ENCODE assay signal across 19 mouse cellular contexts in the genomic region with DNA sequence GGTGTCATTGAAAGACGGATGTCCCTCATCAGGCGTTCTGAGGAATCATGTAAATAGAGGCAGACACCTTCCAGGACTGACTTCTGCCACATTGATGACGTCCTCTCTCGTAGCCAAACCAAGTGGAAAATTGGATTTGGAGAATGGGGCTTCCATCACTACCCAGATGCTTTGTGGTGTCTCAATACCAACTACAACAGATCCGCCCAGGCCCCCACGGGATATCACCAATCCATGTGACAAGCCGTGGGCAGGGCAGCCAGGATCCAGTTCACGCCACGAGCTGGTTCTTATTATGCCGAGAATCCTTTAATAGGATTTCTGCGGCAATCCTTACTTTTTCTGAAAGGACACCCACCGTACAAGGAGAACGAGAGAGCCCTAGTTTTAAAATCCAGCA. TPM values are rescaled to one million over a fixed set of nuclear protein-coding genes. Genes with fewer than 3 reads are reported as not detected.
DNase-seq lines count a peak whose midpoint lies in the region; ATAC-seq lines count a peak whose summit lies in the region.
"Had no signal": no experiment of that assay in that cellular context is flagged by ENCODE, and none has a peak within 500 bp of the region (broad histone marks: within the 10 kb centered on the region; RNA-seq: fewer than 3 reads in every experiment).

No protein-coding gene starts in this region.

- ATAC-seq in forebrain, embryonic 12.5 days (ENCODE audit: low FRiP score) = no peak
- 0 out of 2 replicates have a peak, but pooled peaks have one; percentile 8 for ATAC-seq in forebrain, embryonic 15.5 days (replicated peaks)
- peak; percentile 29 for ATAC-seq in hindbrain, embryonic 16.5 days
- peak; percentile 20 for ATAC-seq in neural tube, embryonic 13.5 days (ENCODE audit: low read depth)

- H3K4me2 ChIP-seq in forebrain, embryonic 12.5 days = peak overlapping the region; percentile 19; the same call in 1 of the 2 replicates
- peak overlapping the region; percentile 15; the same call in 1 of the 2 replicates for H3K4me2 ChIP-seq in forebrain, embryonic 15.5 days (replicated peaks)
- peak overlapping the region; percentile 25 for H3K4me2 ChIP-seq in hindbrain, embryonic 16.5 days (ENCODE audit: low read length)
- no peak overlapping the region for H3K4me2 ChIP-seq in neural tube, embryonic 13.5 days
- H3K4me2 ChIP-seq: heart, embryonic 13.5 days; limb, embryonic 13.5 days had no signal

- no peaks in the 10 kb centered on the region for H3K9me3 ChIP-seq in forebrain, embryonic 12.5 days
- no peaks in the 10 kb centered on the region for H3K9me3 ChIP-seq in forebrain, embryonic 10.5 days
- H3K9me3 ChIP-seq in forebrain, embryonic 15.5 days = no peaks in the 10 kb centered on the region
- H3K9me3 ChIP-seq in hindbrain, embryonic 16.5 days (ENCODE audit: control insufficient read depth, low read length) = no peaks in the 10 kb centered on the region
- no peaks in the 10 kb centered on the region for H3K9me3 ChIP-seq in neural tube, embryonic 13.5 days
- H3K9me3 ChIP-seq: heart, embryonic 13.5 days; limb, embryonic 13.5 days had no signal

- peaks cover 22% of the 10 kb centered on the region for H3K4me1 ChIP-seq in forebrain, embryonic 12.5 days
- peaks cover 28% of the 10 kb centered on the region for H3K4me1 ChIP-seq in forebrain, embryonic 10.5 days
- H3K4me1 ChIP-seq in forebrain, embryonic 15.5 days = peaks cover 14% of the 10 kb centered on the region
- peaks cover 16% of the 10 kb centered on the region for H3K4me1 ChIP-seq in hindbrain, embryonic 16.5 days (ENCODE audit: control insufficient read depth, insufficient read depth, low read depth, low read length)
- H3K4me1 ChIP-seq in neural tube, embryonic 13.5 days (replicated peaks) = peaks cover 26% of the 10 kb centered on the region

- no peak for DNase-seq in forebrain, embryonic 10.5 days (ENCODE audit: extremely low spot score, low spot score)
- no peak for DNase-seq in heart, postnatal 25 days (ENCODE audit: low spot score)
- DNase-seq in kidney, postnatal 14 days = no peak
- DNase-seq in layer of hippocampus, postnatal 36 days = no peak
- DNase-seq: adrenal gland, postnatal 25 days; cerebellum, adult 8-10 months; kidney, adult 11 months; right cerebral cortex, postnatal 25 days had no signal

- peaks cover 22% of the 10 kb centered on the region for H3K27me3 ChIP-seq in forebrain, embryonic 12.5 days
- peaks cover 59% of the 10 kb centered on the region for H3K27me3 ChIP-seq in forebrain, embryonic 10.5 days (ENCODE audit: poor library complexity, severe bottlenecking)
- no peaks in the 10 kb centered on the region for H3K27me3 ChIP-seq in forebrain, embryonic 15.5 days
- no peaks in the 10 kb centered on the region for H3K27me3 ChIP-seq in hindbrain, embryonic 16.5 days (replicated peaks; ENCODE audit: control insufficient read depth, insufficient read depth, low read length)
- no peaks in the 10 kb centered on the region for H3K27me3 ChIP-seq in neural tube, embryonic 13.5 days
- H3K27me3 ChIP-seq: limb, embryonic 13.5 days had no signal

- 14% methylated on average over 13 of the region's 13 CpGs for WGBS in forebrain, embryonic 12.5 days
- WGBS in forebrain, embryonic 10.5 days = 35% methylated on average over 13 of the region's 13 CpGs
- 15% methylated on average over 13 of the region's 13 CpGs for WGBS in forebrain, embryonic 15.5 days
- 52% methylated on average over 13 of the region's 13 CpGs for WGBS in hindbrain, embryonic 16.5 days
- 64% methylated on average over 13 of the region's 13 CpGs for WGBS in neural tube, embryonic 13.5 days

- H3K4me3 ChIP-seq in forebrain, embryonic 12.5 days (replicated peaks) = no peak overlapping the region
- H3K4me3 ChIP-seq in forebrain, embryonic 10.5 days = no peak overlapping the region
- no peak overlapping the region for H3K4me3 ChIP-seq in forebrain, embryonic 15.5 days
- H3K4me3 ChIP-seq in hindbrain, embryonic 16.5 days (ENCODE audit: low read length) = no peak overlapping the region
- H3K4me3 ChIP-seq in neural tube, embryonic 13.5 days = no peak overlapping the region
- H3K4me3 ChIP-seq: heart, embryonic 13.5 days; limb, embryonic 13.5 days had no signal

- no peak overlapping the region for H3K27ac ChIP-seq in forebrain, embryonic 12.5 days
- H3K27ac ChIP-seq in forebrain, embryonic 10.5 days = no peak overlapping the region
- H3K27ac ChIP-seq in forebrain, embryonic 15.5 days (replicated peaks) = no peak overlapping the region
- H3K27ac ChIP-seq in hindbrain, embryonic 16.5 days (ENCODE audit: low read depth, low read length) = peak overlapping the region; percentile 20; the same call in 1 of the 2 replicates
- H3K27ac ChIP-seq in neural tube, embryonic 13.5 days (replicated peaks) = peak overlapping the region; percentile 83
- H3K27ac ChIP-seq: heart, embryonic 13.5 days; kidney, postnatal 0 days; limb, embryonic 13.5 days; liver, embryonic 14.5 days had no signal

- intact Hi-C loops in heart, postnatal 25 days (cut with DNase I) = no loop called here

- H3K9ac ChIP-seq in forebrain, embryonic 12.5 days = no peak overlapping the region
- H3K9ac ChIP-seq in forebrain, embryonic 15.5 days (replicated peaks) = no peak overlapping the region
- no peak overlapping the region for H3K9ac ChIP-seq in hindbrain, embryonic 16.5 days (ENCODE audit: low read depth, low read length)
- no peak overlapping the region for H3K9ac ChIP-seq in neural tube, embryonic 13.5 days
- H3K9ac ChIP-seq: heart, embryonic 13.5 days; limb, embryonic 13.5 days; liver, embryonic 14.5 days had no signal

- no peaks in the 10 kb centered on the region for H3K36me3 ChIP-seq in forebrain, embryonic 12.5 days (replicated peaks)
- H3K36me3 ChIP-seq in forebrain, embryonic 10.5 days (replicated peaks) = no peaks in the 10 kb centered on the region
- no peaks in the 10 kb centered on the region for H3K36me3 ChIP-seq in forebrain, embryonic 15.5 days
- H3K36me3 ChIP-seq in hindbrain, embryonic 16.5 days (ENCODE audit: control insufficient read depth, insufficient read depth, low read length) = no peaks in the 10 kb centered on the region
- H3K36me3 ChIP-seq in neural tube, embryonic 13.5 days = no peaks in the 10 kb centered on the region
- H3K36me3 ChIP-seq: heart, embryonic 13.5 days; limb, embryonic 13.5 days had no signal

RNA-seq across cellular contexts. Expression of a gene that starts 30.9 kb away (rescaled TPM):
- not detected in 2 replicates for polyA plus RNA-seq in forebrain, embryonic 12.5 days (2016; fragmentation: Nextera tagmentation; extraction: Ambion mirVana)
- polyA plus RNA-seq in forebrain, embryonic 10.5 days (2016; fragmentation: Nextera tagmentation; extraction: Ambion mirVana) = not detected in 2 replicates
- polyA plus RNA-seq in forebrain, embryonic 15.5 days (2015; fragmentation: Nextera tagmentation; extraction: Ambion mirVana) = not detected in 2 replicates
- 13.3 and 15.7 TPM in 2 replicates for polyA plus RNA-seq in hindbrain, embryonic 16.5 days (2015; fragmentation: Nextera tagmentation; extraction: Ambion mirVana)
- polyA plus RNA-seq in neural tube, embryonic 13.5 days (2015; fragmentation: Nextera tagmentation; extraction: Ambion mirVana) = 14.3 and 14.4 TPM in 2 replicates
- not detected for total RNA-seq in heart, postnatal 25 days (2021)
- under 1 TPM in 1 of 2 experiments, not detected in 1; 0.05 TPM for total RNA-seq in layer of hippocampus, postnatal 36 days (2021)
- total RNA-seq: hematopoietic stem cell, adult 5-6 weeks had no signal
- polyA plus RNA-seq: heart, embryonic 13.5 days; kidney, postnatal 0 days; lung, embryonic 16.5 days; stomach, embryonic 16.5 days had no signal

Comparison
In these comparisons a context has a peak if more than half of its experiments do, and no peak if none do; other contexts are left out.
1. H3K27ac ChIP-seq: peak in hindbrain, embryonic 16.5 days (single experiment) and neural tube, embryonic 13.5 days (single experiment); none in forebrain, embryonic 12.5 days (single experiment), forebrain, embryonic 10.5 days (single experiment) and forebrain, embryonic 15.5 days (single experiment).
2. RNA of a gene that starts 30.9 kb away (polyA plus RNA-seq): 13.3 to 15.7 TPM in hindbrain, embryonic 16.5 days and 14.3 to 14.4 TPM in neural tube, embryonic 13.5 days; not detected in forebrain, embryonic 15.5 days, not detected in forebrain, embryonic 12.5 days and not detected in forebrain, embryonic 10.5 days; every median in the first group is over 10 times any median in the second.